Mouse (Mus musculus) lung, embryonic 14.5 days (tissue): Measurements from ENCODE around the gene Aldh1b1. TPM values are rescaled to one million over a fixed set of nuclear protein-coding genes. Genes with fewer than 3 reads are reported as not detected.
A peak's percentile ranks its signal among the peaks of the same experiment; 100 is the strongest.

ENCODE experiments used
- ATAC-seq: fragments of 200-750 bp; cut with Nextera tagmentation; 2 replicates; pipeline ENCODE4 v1.8.0; 2017; ENCODE audit warnings: mild to moderate bottlenecking, moderate TSS enrichment, moderate library complexity; ENCODE audit not compliant: insufficient read depth
- DNase-seq: peaks from one replicate; pipeline ENCODE4 v3.0.0-alpha.2; 2015
- H3K27ac ChIP-seq: fragments of 300-500 bp; sonication (generic); 2 replicates; pipeline ENCODE4 v1.5.1; 2014; ENCODE audit warnings: low read depth, mild to moderate bottlenecking, moderate library complexity
- H3K27me3 ChIP-seq: fragments of 300-500 bp; sonication (generic); 2 replicates; pipeline ENCODE4 v1.6.1; 2014; ENCODE audit warnings: low read length, control low read depth; ENCODE audit not compliant: insufficient read depth
- H3K36me3 ChIP-seq: fragments of 300-500 bp; sonication (generic); 2 replicates; pipeline ENCODE4 v1.6.1; 2014; ENCODE audit warnings: control low read depth; ENCODE audit not compliant: insufficient read depth
- H3K4me1 ChIP-seq: fragments of 300-500 bp; sonication (generic); 2 replicates; pipeline ENCODE4 v1.6.1; 2014; ENCODE audit warnings: antibody characterized with exemption, control low read depth; ENCODE audit not compliant: insufficient read depth
- H3K4me2 ChIP-seq: fragments of 300-500 bp; sonication (generic); 2 replicates; pipeline ENCODE4 v1.6.1; 2014; ENCODE audit warnings: mild to moderate bottlenecking
- H3K4me3 ChIP-seq: fragments of 300-500 bp; sonication (generic); 2 replicates; pipeline ENCODE4 v1.5.1; 2014; ENCODE audit warnings: low read depth, low read length
- H3K9ac ChIP-seq: fragments of 300-500 bp; sonication (generic); 2 replicates; pipeline ENCODE4 v1.6.1; 2014
- H3K9me3 ChIP-seq: fragments of 300-500 bp; sonication (generic); 2 replicates; pipeline ENCODE4 v1.6.1; 2016; ENCODE audit warnings: low read depth, low read length, control low read depth
- CTCF ChIP-seq: IDR thresholded peaks from 2 replicates; pipeline ENCODE4 v1.5.1; 2016; ENCODE audit warnings: antibody characterized with exemption, low read depth
- WGBS: fragments of 180-500 bp; shearing (Covaris S2); extraction: QIAGEN DNeasy Blood & Tissue Kit; methylation state at CpG from one replicate; pipeline ENCODE4 v1.1.7; 2014; 5-methylcytosine and 5-hydroxymethylcytosine counted together
- polyA plus RNA-seq: library from polyadenylated mRNA; unstranded; fragments of >200 nt; fragmentation: Nextera tagmentation; extraction: Ambion mirVana; gene quantifications from 2 replicates; pipeline ENCODE4 v1.2.1, GENCODE M21; 2014

Aldh1b1 gene
- polyA plus RNA-seq, 1 experiment from 2014 or later = 0.83 TPM

DNA sequence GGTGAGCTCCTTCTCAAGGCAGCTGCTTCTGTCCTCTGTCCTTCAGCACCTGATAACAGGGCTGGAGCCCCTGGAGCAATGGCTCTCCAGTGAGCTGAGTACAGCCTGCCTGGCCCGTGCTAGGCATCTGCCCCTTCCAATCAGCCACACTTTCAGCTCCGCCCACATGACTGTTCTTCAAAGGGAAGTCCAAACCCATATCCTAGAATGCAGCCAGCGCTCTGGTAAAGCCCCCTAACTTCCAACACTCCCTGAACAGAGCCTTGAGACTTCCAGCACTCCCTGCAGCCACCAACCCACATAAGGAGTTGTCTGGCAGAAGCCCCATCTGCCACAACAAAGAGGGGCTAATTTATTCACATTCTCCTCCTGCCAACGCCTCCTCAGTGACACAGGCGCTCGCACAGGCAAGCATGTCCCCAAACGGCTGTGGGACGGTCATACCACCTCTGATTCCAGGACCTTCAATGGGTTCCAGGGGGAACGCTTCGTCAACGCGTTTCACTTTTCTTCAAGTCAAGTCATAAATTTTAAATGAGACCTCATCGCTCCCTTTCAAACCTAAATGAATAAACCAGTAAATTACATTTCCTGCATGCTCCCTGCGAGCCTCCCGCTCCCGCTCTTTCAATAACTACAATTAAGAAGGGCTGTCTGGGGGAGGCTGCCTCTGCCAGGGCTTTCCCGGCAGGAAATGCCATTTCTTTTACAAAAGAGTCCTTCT is 20.5 kb downstream of the Aldh1b1 start:
- ATAC-seq (peak; percentile 90), DNase-seq (peak; percentile 89)
- no peak for TF ChIP-seq CTCF
- WGBS = 2% methylated on average over 17 of the region's 17 CpGs
- peak overlapping the region; percentile 62 for H3K4me2 ChIP-seq
- peak overlapping the region; percentile 15 for H3K4me3 ChIP-seq
- peaks cover 13% of the 10 kb centered on the region for H3K27me3 ChIP-seq
- H3K27ac ChIP-seq = peak overlapping the region; percentile 72
- H3K9me3 ChIP-seq = no peaks in the 10 kb centered on the region
- H3K9ac ChIP-seq = peak overlapping the region; percentile 32
- H3K36me3 ChIP-seq = no peaks in the 10 kb centered on the region
- H3K4me1 ChIP-seq = peaks cover 13% of the 10 kb centered on the region

DNA sequence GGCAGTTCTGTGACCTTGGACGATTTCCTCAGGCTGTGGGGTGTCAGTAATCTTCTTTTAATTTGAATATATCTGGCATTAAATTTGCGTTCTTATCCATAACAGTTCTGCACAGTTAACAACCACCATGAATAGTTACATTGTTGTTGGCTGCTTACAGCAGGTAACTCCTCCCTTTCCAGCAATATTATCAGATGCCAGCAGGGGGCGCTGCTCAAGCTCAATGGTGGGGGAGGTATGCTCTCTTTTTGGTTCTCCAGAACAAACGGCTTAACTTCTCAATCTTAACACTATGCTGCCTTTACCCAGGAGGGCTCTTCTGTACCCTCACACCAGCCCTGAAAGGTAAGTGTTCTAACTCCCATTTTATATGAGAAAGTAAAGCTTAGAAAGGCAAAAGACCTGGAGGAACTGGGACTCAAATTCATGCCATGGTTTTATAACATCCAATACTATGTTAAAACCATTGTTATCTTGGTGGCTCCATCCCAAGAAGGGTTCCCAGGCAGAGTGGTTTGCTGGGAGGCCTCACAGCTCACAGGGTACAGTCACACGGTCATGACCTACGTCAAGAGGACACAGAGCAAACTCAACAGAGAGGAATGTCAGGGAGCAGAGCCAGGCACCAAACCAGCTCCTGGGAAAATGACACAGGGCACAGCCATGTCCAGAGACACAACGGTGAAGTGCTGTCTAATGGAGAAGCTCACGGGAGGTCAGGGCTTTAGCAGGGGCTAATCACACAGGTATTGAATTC is 21.4 kb downstream of the Aldh1b1 start:
- Histone ChIP-seq H3K4me1 (peaks cover 13% of the 10 kb centered on the region), H3K9ac (no peak overlapping the region), H3K9me3 (no peaks in the 10 kb centered on the region), H3K36me3 (no peaks in the 10 kb centered on the region), H3K27ac (peak overlapping the region; percentile 72; the same call in 1 of the 2 replicates), H3K4me2 (peak overlapping the region; percentile 62), H3K4me3 (no peak overlapping the region), H3K27me3 (peaks cover 22% of the 10 kb centered on the region)
- no peak for ATAC-seq
- 22% methylated on average over 8 of the region's 8 CpGs for WGBS
- peak; percentile 85 for TF ChIP-seq CTCF
- DNase-seq = peak; percentile 79

DNA sequence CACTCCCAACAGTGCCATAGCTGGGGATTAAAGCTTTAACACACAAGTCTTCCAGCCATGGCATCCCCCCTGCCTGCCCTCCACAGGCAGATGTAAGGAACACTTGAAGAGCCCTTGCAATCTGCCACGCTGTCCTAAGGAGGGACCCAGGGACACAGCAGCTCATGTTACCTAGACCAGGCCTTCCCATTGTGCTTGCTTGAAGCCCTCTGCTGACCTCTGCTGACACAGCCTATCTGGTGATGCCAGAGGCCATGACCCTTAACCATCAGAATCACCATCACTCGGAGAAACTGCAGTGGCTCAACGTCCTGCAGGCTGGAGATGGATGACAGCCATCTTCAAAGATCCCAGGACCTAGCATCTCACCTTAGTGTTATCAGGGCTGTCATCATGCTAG is 23.2 kb downstream of the Aldh1b1 start:
- H3K4me2 ChIP-seq = no peak overlapping the region
- ATAC-seq (no peak), DNase-seq (no peak)
- no peaks in the 10 kb centered on the region for H3K36me3 ChIP-seq
- no peaks in the 10 kb centered on the region for H3K9me3 ChIP-seq
- 39% methylated on average over 3 of the region's 3 CpGs for WGBS
- no peak overlapping the region for H3K4me3 ChIP-seq
- TF ChIP-seq CTCF = no peak
- peaks cover 13% of the 10 kb centered on the region for H3K4me1 ChIP-seq
- no peak overlapping the region for H3K9ac ChIP-seq
- no peak overlapping the region for H3K27ac ChIP-seq
- peaks cover 39% of the 10 kb centered on the region for H3K27me3 ChIP-seq

DNA sequence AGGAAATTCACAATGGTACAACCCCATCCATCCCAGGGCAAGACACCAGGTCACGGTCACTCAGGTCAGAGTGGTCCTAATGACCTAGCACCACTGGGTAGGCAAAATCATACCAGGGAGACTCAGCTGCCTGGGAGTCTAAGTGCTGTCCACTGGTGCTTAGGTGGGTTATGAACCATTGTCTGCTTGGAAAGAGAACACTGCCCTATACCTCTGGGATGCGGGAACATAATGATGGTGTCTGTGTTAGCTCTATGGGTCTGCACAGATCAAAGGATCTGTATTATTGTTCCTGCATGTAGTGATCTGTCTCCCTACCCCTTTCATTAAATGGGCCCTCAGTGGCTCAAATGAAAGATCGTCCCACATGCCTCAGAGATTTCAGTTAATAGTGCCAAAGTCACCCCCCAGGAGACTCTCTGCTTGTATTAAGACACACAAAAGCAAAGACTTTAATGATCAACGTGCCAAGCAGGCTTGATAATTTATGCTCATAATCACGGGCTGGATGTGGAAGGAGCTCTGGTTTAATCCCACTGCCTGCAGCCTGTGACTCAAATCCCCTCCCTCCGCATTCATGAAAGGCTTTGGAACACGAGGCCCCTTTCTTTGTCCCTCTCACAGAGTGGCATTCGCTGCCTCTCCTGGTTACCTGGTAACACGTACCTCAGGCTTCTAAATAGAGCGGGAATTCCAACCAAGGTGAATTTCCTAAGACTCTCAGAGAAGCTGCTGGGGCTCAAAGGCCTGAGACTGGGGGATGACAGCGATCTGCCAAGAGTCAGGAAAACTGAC is 24.2 kb downstream of the Aldh1b1 start:
- WGBS = 40% methylated on average over 11 of the region's 11 CpGs
- TF ChIP-seq CTCF = no peak
- Histone ChIP-seq H3K36me3 (no peaks in the 10 kb centered on the region), H3K9me3 (no peaks in the 10 kb centered on the region), H3K4me2 (no peak overlapping the region), H3K9ac (no peak overlapping the region), H3K27ac (no peak overlapping the region), H3K4me1 (peaks cover 13% of the 10 kb centered on the region), H3K27me3 (peaks cover 49% of the 10 kb centered on the region), H3K4me3 (no peak overlapping the region)
- peak; percentile 54 for DNase-seq
- no peak for ATAC-seq

DNA sequence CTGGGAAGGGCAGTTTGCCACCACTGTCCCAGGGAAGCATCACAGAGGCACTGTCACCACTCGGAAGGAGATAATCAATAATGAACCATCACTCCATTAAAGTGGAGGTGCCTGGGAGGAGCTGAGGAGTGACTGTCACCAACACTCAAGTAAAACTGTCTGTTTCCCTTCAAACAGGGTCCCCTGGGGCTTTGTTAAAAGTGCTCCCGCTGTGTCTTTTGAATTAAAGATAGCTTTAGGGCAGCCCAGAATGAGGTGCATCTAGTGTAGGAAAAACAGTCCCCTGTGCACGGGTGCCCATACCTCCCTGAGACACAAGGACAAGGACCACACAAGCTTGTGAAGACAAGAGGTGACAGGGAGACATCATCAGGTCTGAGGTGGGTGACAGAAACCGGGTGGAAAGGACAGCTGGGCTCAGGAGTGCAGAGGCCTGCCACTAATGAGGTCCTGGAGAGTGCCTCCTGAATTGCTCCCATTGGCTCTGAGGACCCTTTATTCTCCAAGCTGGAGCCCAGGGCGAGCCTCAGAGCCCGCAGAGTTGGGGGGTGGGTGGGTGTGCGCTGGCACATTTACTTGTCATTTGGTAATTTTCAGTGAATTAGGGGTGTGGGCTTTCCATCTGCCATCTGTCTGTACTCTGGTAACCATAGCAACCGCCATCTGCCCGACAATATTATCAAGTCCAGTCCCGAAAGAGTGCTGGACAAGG is 25.4 kb downstream of the Aldh1b1 start:
- no peak overlapping the region for H3K9ac ChIP-seq
- H3K4me1 ChIP-seq = peaks cover 7% of the 10 kb centered on the region
- ATAC-seq (no peak), DNase-seq (no peak)
- TF ChIP-seq CTCF = no peak
- peaks cover 58% of the 10 kb centered on the region for H3K27me3 ChIP-seq
- no peaks in the 10 kb centered on the region for H3K9me3 ChIP-seq
- 13% methylated on average over 10 of the region's 10 CpGs for WGBS
- H3K4me3 ChIP-seq = no peak overlapping the region
- H3K27ac ChIP-seq = no peak overlapping the region
- H3K36me3 ChIP-seq = no peaks in the 10 kb centered on the region
- no peak overlapping the region for H3K4me2 ChIP-seq

DNA sequence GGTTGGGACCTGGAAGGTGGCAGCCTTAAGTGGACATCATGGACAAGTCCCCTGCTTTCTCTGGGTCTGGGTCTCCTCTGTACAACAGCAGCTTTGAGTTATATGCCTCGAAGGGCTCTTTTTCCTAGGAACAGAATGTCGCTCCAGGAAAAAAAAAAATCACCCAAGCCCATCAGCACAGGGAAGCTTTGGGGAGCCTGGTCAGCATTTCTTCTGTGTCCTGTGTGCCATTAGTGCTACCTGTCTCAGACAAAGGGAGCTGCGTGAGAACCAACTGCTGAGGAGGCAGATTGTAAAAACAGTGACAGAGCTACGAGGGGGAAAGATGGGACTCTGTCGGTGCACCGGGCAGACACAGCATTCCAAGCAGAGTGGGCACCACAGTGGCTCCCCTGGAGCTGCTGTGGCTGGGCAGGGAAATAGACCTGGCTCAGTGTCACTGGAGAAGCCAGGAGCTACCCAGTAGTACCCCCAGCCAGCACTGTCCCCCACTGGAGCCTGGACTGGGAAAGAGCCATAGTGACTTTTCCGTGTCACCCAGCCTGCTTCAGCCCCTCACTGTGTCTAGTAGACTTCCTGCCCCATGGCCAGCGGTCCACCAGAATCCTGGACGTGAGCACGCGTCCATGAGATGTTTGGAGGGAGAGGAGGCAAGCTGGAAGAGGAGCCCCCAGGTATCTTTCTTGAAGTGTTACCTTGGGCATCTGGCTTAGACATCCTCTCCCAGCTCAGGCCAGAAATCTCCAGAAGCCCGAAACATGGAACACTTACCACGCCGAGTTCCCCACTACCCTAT is 26.1 kb downstream of the Aldh1b1 start:
- H3K9ac ChIP-seq = no peak overlapping the region
- no peak overlapping the region for H3K4me2 ChIP-seq
- ATAC-seq (no peak), DNase-seq (no peak)
- TF ChIP-seq CTCF = no peak
- no peaks in the 10 kb centered on the region for H3K9me3 ChIP-seq
- H3K4me1 ChIP-seq = peaks cover under 1% of the 10 kb centered on the region; the same call in 1 of the 2 replicates
- no peak overlapping the region for H3K27ac ChIP-seq
- no peak overlapping the region for H3K4me3 ChIP-seq
- H3K36me3 ChIP-seq = no peaks in the 10 kb centered on the region
- H3K27me3 ChIP-seq = peaks cover 61% of the 10 kb centered on the region
- WGBS = 33% methylated on average over 14 of the region's 14 CpGs
